Mouse (Mus musculus): Measurements from ENCODE around the gene Tmem270. TPM values are rescaled to one million over a fixed set of nuclear protein-coding genes. Genes with fewer than 3 reads are reported as not detected.

Tmem270 gene
- total RNA-seq, 1 experiment = not detected

DNA sequence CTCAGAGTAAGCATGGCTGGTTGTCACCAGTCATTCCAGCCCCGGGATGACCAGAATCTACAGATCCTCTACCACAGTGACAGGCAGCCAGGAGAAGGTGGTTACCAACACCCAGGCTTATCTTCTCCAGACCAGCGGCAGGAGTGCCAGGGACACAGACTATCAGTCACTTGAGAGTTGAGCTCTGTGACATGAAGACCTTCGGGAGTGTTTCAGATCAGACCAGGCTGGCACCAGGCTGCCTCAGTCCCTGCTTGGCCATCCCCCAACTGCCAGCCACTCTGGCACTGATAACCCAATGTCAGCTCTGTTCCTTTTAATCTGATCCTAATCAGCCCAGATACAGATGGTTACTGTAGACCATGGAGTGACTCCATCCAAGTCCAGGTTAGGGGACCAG, 12.6 kb upstream of the Tmem270 start:
- H3K9me3 ChIP-seq (ENCODE audit: control insufficient read depth, insufficient read depth, low read depth, low read length) = no peaks in the 10 kb centered on the region
- DNase-seq (ENCODE audit: low read depth, low spot score) = no peak
- in situ Hi-C loops (cut with MboI; ENCODE audit: low sequenced_read_pairs in 2 of 2, unreplicated experiment in 2 of 2) = no loop called here
- peaks cover 3 to 10% of the 10 kb centered on the region in 2 experiments; a peak in 2 of 4 replicates for H3K4me1 ChIP-seq (ENCODE audit: control insufficient read depth in 2 of 2, insufficient read depth in 2 of 2, low read length in 2 of 2, poor library complexity in 1 of 2)
- H3K27ac ChIP-seq (ENCODE audit: insufficient read depth, low read depth, low read length, poor library complexity, severe bottlenecking) = no peak overlapping the region
- H3K4me3 ChIP-seq (ENCODE audit: insufficient read depth in 1 of 2, low read depth in 1 of 2, low read length in 2 of 2, poor library complexity in 1 of 2, severe bottlenecking in 1 of 2) = no peak overlapping the region
- no peak for TF ChIP-seq HCFC1 (IDR thresholded peaks at IDR 0.05; ENCODE audit: borderline replicate concordance, insufficient read depth, low read length)
- no peak for TF ChIP-seq ZNF384 (IDR thresholded peaks at IDR 0.05; ENCODE audit: low read depth, low read length)
- TF ChIP-seq MAFK (IDR thresholded peaks at IDR 0.05; ENCODE audit: insufficient read depth, low read depth, low read length) = no peak
- TF ChIP-seq CHD2 (IDR thresholded peaks at IDR 0.05; ENCODE audit: low read depth, low read length) = no peak
- H3K36me3 ChIP-seq (ENCODE audit: control insufficient read depth, insufficient read depth, low read length, poor library complexity, severe bottlenecking) = no peaks in the 10 kb centered on the region
- no peak overlapping the region for H3K9ac ChIP-seq (ENCODE audit: insufficient read depth, low read depth, low read length, poor library complexity, severe bottlenecking)

GRCm38 (mm10) chr5:134918071-134918832, 11.7 kb upstream of the Tmem270 start:
- Histone ChIP-seq H3K4me1 (ENCODE audit: control insufficient read depth in 2 of 2, insufficient read depth in 2 of 2, low read length in 2 of 2, poor library complexity in 1 of 2) (peaks cover 3 to 10% of the 10 kb centered on the region in 2 experiments; a peak in 2 of 4 replicates), H3K9ac (ENCODE audit: insufficient read depth, low read depth, low read length, poor library complexity, severe bottlenecking) (peak overlapping the region; percentile 14; the same call in 1 of the 2 replicates), H3K27ac (ENCODE audit: insufficient read depth, low read depth, low read length, poor library complexity, severe bottlenecking) (peak overlapping the region; percentile 45; the same call in 1 of the 2 replicates), H3K4me3 (ENCODE audit: insufficient read depth in 1 of 2, low read depth in 1 of 2, low read length in 2 of 2, poor library complexity in 1 of 2, severe bottlenecking in 1 of 2) (no peak overlapping the region), H3K36me3 (ENCODE audit: control insufficient read depth, insufficient read depth, low read length, poor library complexity, severe bottlenecking) (no peaks in the 10 kb centered on the region), H3K9me3 (ENCODE audit: control insufficient read depth, insufficient read depth, low read depth, low read length) (no peaks in the 10 kb centered on the region)
- in situ Hi-C loops (cut with MboI; ENCODE audit: low sequenced_read_pairs in 2 of 2, unreplicated experiment in 2 of 2) = no loop called here
- TF ChIP-seq CHD2 (IDR thresholded peaks at IDR 0.05; ENCODE audit: low read depth, low read length) = no peak
- TF ChIP-seq ZNF384 (IDR thresholded peaks at IDR 0.05; ENCODE audit: low read depth, low read length) = 0 out of 2 replicates have a peak, but pooled peaks have one; percentile 20
- peak; percentile 42 for TF ChIP-seq MAFK (IDR thresholded peaks at IDR 0.05; ENCODE audit: insufficient read depth, low read depth, low read length)
- peak; percentile 86 for TF ChIP-seq HCFC1 (IDR thresholded peaks at IDR 0.05; ENCODE audit: borderline replicate concordance, insufficient read depth, low read length)
- TF ChIP-seq ZC3H11A (IDR thresholded peaks at IDR 0.05; ENCODE audit: borderline replicate concordance, low read depth, low read length) = peak; percentile 68; the same call in 1 of the 2 replicates
- peak; percentile 97 for DNase-seq (ENCODE audit: low read depth, low spot score)

- H3K4me3 ChIP-seq (ENCODE audit: insufficient read depth in 1 of 2, low read depth in 1 of 2, low read length in 2 of 2, poor library complexity in 1 of 2, severe bottlenecking in 1 of 2) = no peak within 1 kb of the TSS
- no peak within 1 kb of the TSS for H3K27ac ChIP-seq (ENCODE audit: insufficient read depth, low read depth, low read length, poor library complexity, severe bottlenecking)
- in situ Hi-C loops (cut with MboI; ENCODE audit: low sequenced_read_pairs in 2 of 2, unreplicated experiment in 2 of 2) = no loop called here
- H3K9me3 ChIP-seq (ENCODE audit: control insufficient read depth, insufficient read depth, low read depth, low read length) = no peaks in the 10 kb centered on the region
- no peak for DNase-seq (ENCODE audit: low read depth, low spot score)
- TF ChIP-seq ZNF384 (IDR thresholded peaks at IDR 0.05; ENCODE audit: low read depth, low read length) (no peak), CHD2 (IDR thresholded peaks at IDR 0.05; ENCODE audit: low read depth, low read length) (no peak), MAFK (IDR thresholded peaks at IDR 0.05; ENCODE audit: insufficient read depth, low read depth, low read length) (no peak), ZC3H11A (IDR thresholded peaks at IDR 0.05; ENCODE audit: borderline replicate concordance, low read depth, low read length) (no peak), HCFC1 (IDR thresholded peaks at IDR 0.05; ENCODE audit: borderline replicate concordance, insufficient read depth, low read length) (no peak)
- H3K9ac ChIP-seq (ENCODE audit: insufficient read depth, low read depth, low read length, poor library complexity, severe bottlenecking) = no peak within 1 kb of the TSS
- peaks cover 3 to 4% of the 10 kb centered on the region in 2 experiments; a peak in 2 of 4 replicates for H3K4me1 ChIP-seq (ENCODE audit: control insufficient read depth in 2 of 2, insufficient read depth in 2 of 2, low read length in 2 of 2, poor library complexity in 1 of 2)
- H3K36me3 ChIP-seq (ENCODE audit: control insufficient read depth, insufficient read depth, low read length, poor library complexity, severe bottlenecking) = no peaks in the 10 kb centered on the region
Observed at GRCm38 (mm10) chr5:134915311-134915710, 8.8 kb upstream of the Tmem270 start, which contains the start of gene Cldn13. TSS of gene Cldn13 (minus strand) at chr5:134915526.

DNA sequence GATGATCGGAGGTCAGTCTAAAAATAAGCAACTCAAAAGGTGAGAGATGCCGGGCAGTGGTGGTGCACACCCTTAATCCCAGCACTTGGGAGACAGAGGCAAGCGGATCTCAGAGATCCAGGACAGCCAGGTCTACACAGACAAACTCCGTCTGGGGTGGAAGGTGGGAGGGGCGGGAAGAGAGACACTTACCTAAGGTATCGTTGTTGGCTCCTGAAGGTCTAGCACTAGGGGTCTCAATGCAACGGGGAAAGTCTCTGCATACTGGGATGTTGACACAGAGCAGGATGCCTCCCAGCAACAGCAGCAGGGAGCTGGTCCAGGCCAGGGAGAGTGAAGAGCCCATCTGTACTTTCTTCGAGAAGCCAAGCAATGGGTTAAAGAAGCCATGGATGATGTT, 8.0 kb upstream of the Tmem270 start:
- DNase-seq (ENCODE audit: low read depth, low spot score) = no peak
- H3K27ac ChIP-seq (ENCODE audit: insufficient read depth, low read depth, low read length, poor library complexity, severe bottlenecking) = no peak overlapping the region
- in situ Hi-C loops (cut with MboI; ENCODE audit: low sequenced_read_pairs in 2 of 2, unreplicated experiment in 2 of 2) = no loop called here
- no peak overlapping the region for H3K4me3 ChIP-seq (ENCODE audit: insufficient read depth in 1 of 2, low read depth in 1 of 2, low read length in 2 of 2, poor library complexity in 1 of 2, severe bottlenecking in 1 of 2)
- TF ChIP-seq CHD2 (IDR thresholded peaks at IDR 0.05; ENCODE audit: low read depth, low read length) (no peak), HCFC1 (IDR thresholded peaks at IDR 0.05; ENCODE audit: borderline replicate concordance, insufficient read depth, low read length) (no peak), ZNF384 (IDR thresholded peaks at IDR 0.05; ENCODE audit: low read depth, low read length) (no peak), MAFK (IDR thresholded peaks at IDR 0.05; ENCODE audit: insufficient read depth, low read depth, low read length) (no peak), ZC3H11A (IDR thresholded peaks at IDR 0.05; ENCODE audit: borderline replicate concordance, low read depth, low read length) (no peak)
- H3K36me3 ChIP-seq (ENCODE audit: control insufficient read depth, insufficient read depth, low read length, poor library complexity, severe bottlenecking) = no peaks in the 10 kb centered on the region
- peaks cover 3 to 4% of the 10 kb centered on the region in 2 experiments; a peak in 2 of 4 replicates for H3K4me1 ChIP-seq (ENCODE audit: control insufficient read depth in 2 of 2, insufficient read depth in 2 of 2, low read length in 2 of 2, poor library complexity in 1 of 2)
- H3K9me3 ChIP-seq (ENCODE audit: control insufficient read depth, insufficient read depth, low read depth, low read length) = no peaks in the 10 kb centered on the region
- H3K9ac ChIP-seq (ENCODE audit: insufficient read depth, low read depth, low read length, poor library complexity, severe bottlenecking) = no peak overlapping the region
